Mouse (Mus musculus) spleen, adult 12 weeks (tissue): Measurements from ENCODE around the gene Scd1.

Experiments
- DNase-seq: peaks from one replicate; pipeline ENCODE4 v3.0.0; 2022; ENCODE audit warnings: low spot score

The Scd1 gene

GRCm38 (mm10) chr19:44407341-44408222, at the start of gene Scd1:
Gene Scd1, minus strand, starts transcription at chr19:44407879.
- DNase-seq, result peak; percentile 50

GRCm38 (mm10) chr19:44455356-44455755, 47.7 kb upstream of the Scd1 start:
- DNase-seq, result no peak

- no peak for DNase-seq
Measured at GRCm38 (mm10) chr19:44454862-44455261, 47.2 kb upstream of the Scd1 start.

- DNase-seq, result no peak
Measured at GRCm38 (mm10) chr19:44447927-44448326, 40.2 kb upstream of the Scd1 start.

DNA sequence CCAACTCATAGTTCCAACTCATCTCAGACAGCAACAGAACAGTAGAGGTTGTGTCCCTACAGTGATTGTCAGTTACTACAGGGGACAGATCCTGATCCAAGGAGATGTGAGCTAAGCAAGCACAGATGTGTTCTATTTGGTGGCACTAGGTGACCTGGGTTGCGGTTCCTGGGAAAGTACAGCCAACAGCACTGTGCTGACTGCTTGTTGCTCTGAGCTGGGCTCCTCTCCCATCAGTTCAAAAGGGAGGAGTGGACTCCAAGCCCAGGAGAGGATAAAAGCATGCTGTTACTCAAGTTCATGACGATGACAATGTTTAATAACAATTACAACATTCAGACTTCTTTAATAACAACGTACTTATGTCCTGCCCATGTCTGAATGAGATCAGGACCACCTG, 38.1 kb upstream of the Scd1 start:
- no peak for DNase-seq

DNA sequence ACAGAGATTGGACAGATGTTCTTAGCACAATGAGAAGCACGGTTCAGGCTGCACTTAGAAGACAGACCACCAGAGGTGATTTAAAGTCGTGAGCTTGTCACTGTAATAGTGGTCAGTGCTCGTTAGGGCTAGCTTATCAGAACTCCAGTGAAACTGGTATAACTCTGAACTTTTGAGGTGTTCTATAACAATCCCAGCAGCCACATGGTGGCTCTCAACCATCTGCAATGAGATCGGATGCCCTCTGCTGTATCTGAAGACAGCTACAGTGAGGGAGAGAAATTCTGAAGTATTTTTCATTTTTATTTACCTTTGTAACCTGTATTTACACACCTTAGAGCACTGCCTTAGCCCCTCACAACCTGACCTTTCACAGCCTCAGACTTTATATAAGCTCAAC, 31.6 kb upstream of the Scd1 start:
- no peak for DNase-seq

GRCm38 (mm10) chr19:44437975-44438374, 30.3 kb upstream of the Scd1 start:
- no peak for DNase-seq

DNA sequence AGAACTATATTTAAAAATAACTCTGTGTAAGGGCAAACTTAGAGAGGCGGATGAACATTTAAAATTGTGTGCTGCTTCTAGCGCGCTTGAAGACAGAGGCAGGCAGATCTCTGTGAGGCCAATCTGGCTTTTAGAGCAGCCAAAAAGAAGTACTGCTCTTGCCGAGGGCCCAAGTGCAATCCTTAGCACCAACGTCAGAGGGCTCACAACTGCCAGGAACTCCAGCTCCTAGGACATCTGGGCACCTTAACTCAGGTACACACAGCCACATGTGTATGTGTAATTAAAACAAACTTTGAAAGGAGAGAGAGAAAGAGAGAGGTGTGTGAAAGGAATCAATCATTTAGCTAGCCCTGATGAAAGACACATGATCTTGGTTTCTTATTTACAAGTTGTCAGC, 24.4 kb upstream of the Scd1 start:
- no peak for DNase-seq

- DNase-seq, result no peak
Measured at GRCm38 (mm10) chr19:44427721-44428120, 20.0 kb upstream of the Scd1 start.

DNA sequence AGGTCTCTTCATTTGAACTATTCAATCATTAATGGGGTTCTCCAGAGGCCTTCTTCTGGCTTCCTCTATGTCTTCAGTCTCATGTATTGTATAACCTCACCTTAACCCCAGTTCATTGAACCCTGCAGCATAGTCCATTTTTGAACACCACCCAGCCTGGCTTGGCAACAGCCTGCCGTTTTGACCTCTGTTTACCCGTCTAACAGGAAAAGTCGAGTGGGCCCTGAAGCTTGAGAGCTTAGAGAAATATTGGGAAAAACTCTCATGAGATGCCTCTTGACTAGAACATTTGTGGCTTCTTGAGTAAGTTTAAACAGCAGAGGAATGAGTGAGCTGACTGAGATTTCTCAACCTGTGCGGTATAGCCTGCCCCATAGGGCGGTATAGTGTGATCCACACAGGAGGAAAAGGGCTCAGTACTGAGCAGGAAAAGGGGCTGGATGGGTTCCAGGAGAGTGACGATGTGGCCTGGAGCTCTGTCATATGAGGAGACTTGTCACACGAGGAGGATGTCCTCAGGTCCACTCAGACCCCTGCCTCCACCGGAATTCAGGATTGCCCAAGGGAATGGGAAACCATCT, 14.5 kb upstream of the Scd1 start:
- DNase-seq, result no peak

DNA sequence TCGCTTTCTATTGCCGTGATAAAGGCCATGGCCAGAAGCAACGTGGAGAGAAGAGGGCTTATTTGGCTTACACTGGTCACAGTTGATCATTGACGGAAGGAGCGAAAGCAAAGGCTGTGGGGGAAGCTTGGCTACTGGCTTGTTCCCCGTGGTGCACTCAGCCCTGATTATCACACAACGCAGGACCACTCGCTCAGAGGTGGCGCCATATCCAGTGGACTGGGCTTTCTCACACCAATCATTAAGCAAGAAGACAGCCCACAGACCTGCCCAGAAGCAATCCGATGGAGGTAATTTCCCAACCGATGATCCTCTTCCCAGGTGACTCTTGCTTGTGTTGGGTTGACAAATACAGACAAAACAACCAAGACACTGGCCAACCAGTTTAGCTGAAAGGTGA, 11.9 kb upstream of the Scd1 start:
- DNase-seq, result no peak

DNA sequence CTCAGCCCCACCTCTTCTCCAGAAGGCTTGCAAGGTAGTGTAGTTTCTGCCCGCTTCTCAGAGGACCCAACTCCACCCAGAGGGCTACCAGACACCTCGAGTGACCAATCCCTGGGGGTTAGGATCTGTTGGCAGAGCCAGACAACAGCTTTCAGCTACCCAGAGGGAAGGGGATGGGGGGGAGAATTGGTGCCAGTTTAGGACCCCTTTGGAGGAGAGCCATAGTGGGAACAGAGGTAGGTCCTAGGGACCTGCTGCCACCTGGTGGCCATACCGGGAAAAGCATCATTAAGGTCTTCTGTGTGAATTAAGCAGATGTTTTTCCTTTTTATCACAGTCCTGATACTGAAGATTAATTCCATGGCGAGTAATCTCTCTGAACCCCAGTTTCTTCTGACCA, 11.3 kb upstream of the Scd1 start:
- peak; percentile 63 for DNase-seq

- DNase-seq, result no peak
Measured at GRCm38 (mm10) chr19:44418544-44418943, 10.9 kb upstream of the Scd1 start.

- DNase-seq, result no peak
Measured at GRCm38 (mm10) chr19:44418061-44418460, 10.4 kb upstream of the Scd1 start.

- DNase-seq, result no peak
Measured at GRCm38 (mm10) chr19:44417448-44417847, 9.8 kb upstream of the Scd1 start.

DNA sequence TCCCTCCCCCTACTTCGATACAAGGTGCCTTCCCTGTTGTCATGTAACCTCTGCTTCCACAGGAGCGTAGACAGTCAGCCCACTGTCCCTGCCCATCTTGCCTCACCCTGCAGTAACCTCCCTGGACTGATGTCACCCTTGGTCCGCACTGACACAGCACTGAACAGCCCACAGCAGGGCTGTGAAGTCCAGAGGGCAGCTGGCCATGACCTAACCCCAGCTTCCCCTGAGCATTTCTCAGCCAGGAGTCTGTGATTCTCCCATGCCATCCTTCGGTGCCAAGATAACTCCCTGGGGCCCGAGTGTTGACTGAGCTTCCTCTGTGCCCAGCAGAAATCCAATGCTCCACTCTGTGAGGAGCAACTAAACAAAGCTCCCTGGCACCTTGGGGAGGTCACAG, 8.6 kb upstream of the Scd1 start:
- DNase-seq, result no peak

GRCm38 (mm10) chr19:44415464-44415863, 7.8 kb upstream of the Scd1 start:
- no peak for DNase-seq

- no peak for DNase-seq
Measured at GRCm38 (mm10) chr19:44410269-44410992, 2.8 kb upstream of the Scd1 start.

DNA sequence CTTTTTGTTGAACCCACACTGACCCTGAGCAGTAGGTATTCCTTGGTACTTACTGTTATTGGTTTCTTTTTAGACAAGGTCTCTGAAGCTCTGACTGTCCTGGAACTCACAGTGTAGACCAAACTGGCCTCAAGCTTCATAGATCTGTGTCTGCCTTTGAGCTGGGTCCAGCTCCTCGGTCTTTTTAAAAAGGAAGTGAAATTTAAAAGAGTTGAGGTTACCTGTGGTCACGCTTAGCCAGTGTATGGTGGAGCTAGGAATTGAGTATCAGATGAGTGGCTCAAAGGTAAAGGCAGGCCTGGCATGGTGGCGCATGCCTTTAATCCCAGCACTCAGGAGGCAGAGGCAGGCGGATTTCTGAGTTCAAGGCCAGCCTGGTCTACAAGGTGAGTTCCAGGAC, 916 bp upstream of the Scd1 start:
- DNase-seq, result no peak

GRCm38 (mm10) chr19:44408223-44408545, 505 bp upstream of the Scd1 start:
- no peak for DNase-seq

DNA sequence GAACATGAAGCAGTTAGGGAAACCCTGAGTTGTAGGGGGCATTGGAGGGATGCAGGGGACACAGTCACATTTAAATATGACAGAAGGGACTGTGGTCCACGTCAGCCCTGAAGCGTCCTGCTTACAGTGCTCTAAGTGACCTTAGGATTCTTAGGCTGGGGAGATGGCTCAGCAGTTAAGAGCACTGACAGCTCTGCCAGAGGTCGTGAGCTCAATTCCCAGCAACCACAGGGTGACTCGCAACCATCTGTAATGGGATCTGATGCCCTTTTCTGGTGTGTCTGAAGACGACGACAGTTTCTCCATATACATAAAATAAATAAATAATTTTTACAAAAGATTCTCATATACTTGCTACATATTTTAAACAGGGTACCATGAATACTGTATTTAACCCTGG, 4.1 kb downstream of the Scd1 start:
- no peak for DNase-seq

GRCm38 (mm10) chr19:44400484-44401197, 7.0 kb downstream of the Scd1 start:
- no peak for DNase-seq

DNA sequence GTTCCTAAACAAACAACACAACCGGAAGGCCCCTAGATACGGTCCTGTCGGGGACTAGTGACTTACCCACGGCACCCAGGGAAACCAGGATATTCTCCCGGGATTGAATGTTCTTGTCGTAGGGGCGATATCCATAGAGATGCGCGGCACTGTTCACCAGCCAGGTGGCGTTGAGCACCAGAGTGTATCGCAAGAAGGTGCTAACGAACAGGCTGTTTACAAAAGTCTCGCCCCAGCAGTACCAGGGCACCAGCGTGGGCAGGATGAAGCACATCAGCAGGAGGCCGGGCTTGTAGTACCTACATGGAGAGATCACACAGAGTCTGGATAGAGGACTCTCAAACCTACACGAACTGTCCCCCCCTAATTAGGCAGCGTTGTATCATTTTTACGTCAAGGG, 7.6 kb downstream of the Scd1 start:
- no peak for DNase-seq
